Mouse (Mus musculus) stomach, embryonic 15.5 days (tissue): Measurements from ENCODE around the gene Svep1. TPM values are rescaled to one million over a fixed set of nuclear protein-coding genes. Genes with fewer than 3 reads are reported as not detected.

Experiments
- ATAC-seq: fragments of 200-750 bp; cut with Nextera tagmentation; 2 replicates; pipeline ENCODE4 v1.8.0; 2017; ENCODE audit warnings: low read depth, moderate number of reproducible peaks, moderate TSS enrichment; ENCODE audit not compliant: insufficient read depth, low FRiP score
- H3K27ac ChIP-seq: fragments of 300-500 bp; sonication (generic); 2 replicates; pipeline ENCODE4 v1.5.1; 2015; ENCODE audit warnings: mild to moderate bottlenecking, inconsistent platforms
- H3K27me3 ChIP-seq: fragments of 300-500 bp; sonication (generic); replicated peaks from 2 replicates; pipeline ENCODE4 v1.6.1; 2015; ENCODE audit warnings: inconsistent platforms
- H3K36me3 ChIP-seq: fragments of 300-500 bp; sonication (generic); 2 replicates; pipeline ENCODE4 v1.6.1; 2015; ENCODE audit warnings: inconsistent platforms
- H3K4me1 ChIP-seq: fragments of 300-500 bp; sonication (generic); 2 replicates; pipeline ENCODE4 v1.6.1; 2015; ENCODE audit warnings: inconsistent platforms
- H3K4me2 ChIP-seq: fragments of 300-500 bp; sonication (generic); 2 replicates; pipeline ENCODE4 v1.6.1; 2015; ENCODE audit warnings: mild to moderate bottlenecking, inconsistent platforms
- H3K4me3 ChIP-seq: fragments of 300-500 bp; sonication (generic); replicated peaks from 2 replicates; pipeline ENCODE4 v1.5.1; 2015; ENCODE audit warnings: inconsistent platforms
- H3K9ac ChIP-seq: fragments of 300-500 bp; sonication (generic); 2 replicates; pipeline ENCODE4 v1.6.1; 2015; ENCODE audit warnings: inconsistent platforms
- H3K9me3 ChIP-seq: fragments of 300-500 bp; sonication (generic); 2 replicates; pipeline ENCODE4 v1.6.1; 2016; ENCODE audit warnings: inconsistent platforms
- WGBS: fragments of 180-500 bp; shearing (Covaris S2); methylation state at CpG from one replicate; pipeline ENCODE4 v1.1.7; 2015; 5-methylcytosine and 5-hydroxymethylcytosine counted together
- polyA plus RNA-seq: library from polyadenylated mRNA; unstranded; fragments of >200 nt; fragmentation: Nextera tagmentation; extraction: Ambion mirVana; gene quantifications from 2 replicates; pipeline ENCODE4 v1.2.1, GENCODE M21; 2015

Svep1 gene
- polyA plus RNA-seq, 1 experiment from 2014 or later = 6.3 TPM

GRCm38 (mm10) chr4:58077950-58078349, 128.7 kb downstream of the Svep1 start:
- no peaks in the 10 kb centered on the region for H3K9me3 ChIP-seq
- no peaks in the 10 kb centered on the region for H3K4me1 ChIP-seq
- no peak overlapping the region for H3K9ac ChIP-seq
- ATAC-seq = no peak
- 54% methylated on average over 6 of the region's 6 CpGs for WGBS
- no peak overlapping the region for H3K27ac ChIP-seq
- H3K4me3 ChIP-seq = no peak overlapping the region
- H3K4me2 ChIP-seq = no peak overlapping the region
- no peaks in the 10 kb centered on the region for H3K27me3 ChIP-seq
- H3K36me3 ChIP-seq = no peaks in the 10 kb centered on the region

GRCm38 (mm10) chr4:58077536-58077935, 129.1 kb downstream of the Svep1 start:
- 87% methylated on average over 4 of the region's 4 CpGs for WGBS
- ATAC-seq = no peak
- Histone ChIP-seq H3K4me2 (no peak overlapping the region), H3K27me3 (no peaks in the 10 kb centered on the region), H3K36me3 (no peaks in the 10 kb centered on the region), H3K4me3 (no peak overlapping the region), H3K9ac (no peak overlapping the region), H3K9me3 (no peaks in the 10 kb centered on the region), H3K4me1 (no peaks in the 10 kb centered on the region), H3K27ac (no peak overlapping the region)

GRCm38 (mm10) chr4:58072888-58073287, 133.8 kb downstream of the Svep1 start:
- no peak overlapping the region for H3K4me2 ChIP-seq
- H3K27me3 ChIP-seq = no peaks in the 10 kb centered on the region
- H3K27ac ChIP-seq = no peak overlapping the region
- no peaks in the 10 kb centered on the region for H3K9me3 ChIP-seq
- WGBS = 86% methylated on average over 12 of the region's 12 CpGs
- no peak for ATAC-seq
- H3K9ac ChIP-seq = no peak overlapping the region
- no peak overlapping the region for H3K4me3 ChIP-seq
- no peaks in the 10 kb centered on the region for H3K4me1 ChIP-seq
- peaks cover 9% of the 10 kb centered on the region; the same call in 1 of the 2 replicates for H3K36me3 ChIP-seq

GRCm38 (mm10) chr4:58068886-58069285, 137.8 kb downstream of the Svep1 start:
- no peak for ATAC-seq
- no peaks in the 10 kb centered on the region for H3K27me3 ChIP-seq
- no peak overlapping the region for H3K4me3 ChIP-seq
- H3K9me3 ChIP-seq = no peaks in the 10 kb centered on the region
- 90% methylated on average over 5 of the region's 5 CpGs for WGBS
- no peak overlapping the region for H3K4me2 ChIP-seq
- no peaks in the 10 kb centered on the region for H3K4me1 ChIP-seq
- H3K27ac ChIP-seq = no peak overlapping the region
- no peak overlapping the region for H3K9ac ChIP-seq
- H3K36me3 ChIP-seq = peaks cover 9% of the 10 kb centered on the region; the same call in 1 of the 2 replicates

GRCm38 (mm10) chr4:58064721-58065120, 141.9 kb downstream of the Svep1 start:
- no peak overlapping the region for H3K4me3 ChIP-seq
- WGBS = 70% methylated on average over 2 of the region's 2 CpGs
- ATAC-seq = no peak
- no peaks in the 10 kb centered on the region for H3K9me3 ChIP-seq
- H3K36me3 ChIP-seq = no peaks in the 10 kb centered on the region
- no peak overlapping the region for H3K27ac ChIP-seq
- H3K27me3 ChIP-seq = no peaks in the 10 kb centered on the region
- no peak overlapping the region for H3K4me2 ChIP-seq
- no peaks in the 10 kb centered on the region for H3K4me1 ChIP-seq
- H3K9ac ChIP-seq = no peak overlapping the region

- H3K9ac ChIP-seq = no peak overlapping the region
- WGBS = 100% methylated on average over 1 of the region's 1 CpGs
- no peak for ATAC-seq
Observed at GRCm38 (mm10) chr4:58062933-58063332, 143.7 kb downstream of the Svep1 start.

GRCm38 (mm10) chr4:58055653-58056052, 151.0 kb downstream of the Svep1 start:
- Histone ChIP-seq H3K9ac (no peak overlapping the region), H3K27me3 (no peaks in the 10 kb centered on the region), H3K4me2 (no peak overlapping the region), H3K4me1 (no peaks in the 10 kb centered on the region), H3K36me3 (no peaks in the 10 kb centered on the region), H3K4me3 (no peak overlapping the region), H3K9me3 (no peaks in the 10 kb centered on the region), H3K27ac (no peak overlapping the region)
- no peak for ATAC-seq

More at GRCm38 (mm10) chr4:58062933-58063332, 143.7 kb downstream of the Svep1 start:
- H3K27ac ChIP-seq = no peak overlapping the region
- no peaks in the 10 kb centered on the region for H3K4me1 ChIP-seq
- no peaks in the 10 kb centered on the region for H3K9me3 ChIP-seq
- no peaks in the 10 kb centered on the region for H3K27me3 ChIP-seq
- no peak overlapping the region for H3K4me3 ChIP-seq
- H3K36me3 ChIP-seq = no peaks in the 10 kb centered on the region
- H3K4me2 ChIP-seq = no peak overlapping the region

GRCm38 (mm10) chr4:58054441-58054840, 152.2 kb downstream of the Svep1 start:
- H3K4me1 ChIP-seq = no peaks in the 10 kb centered on the region
- no peak overlapping the region for H3K4me3 ChIP-seq
- no peak overlapping the region for H3K4me2 ChIP-seq
- no peak overlapping the region for H3K9ac ChIP-seq
- H3K36me3 ChIP-seq = no peaks in the 10 kb centered on the region
- H3K27me3 ChIP-seq = no peaks in the 10 kb centered on the region
- H3K27ac ChIP-seq = no peak overlapping the region
- WGBS = 71% methylated on average over 5 of the region's 5 CpGs
- H3K9me3 ChIP-seq = no peaks in the 10 kb centered on the region
- no peak for ATAC-seq

- no peaks in the 10 kb centered on the region for H3K27me3 ChIP-seq
- 63% methylated on average over 8 of the region's 8 CpGs for WGBS
- H3K27ac ChIP-seq = no peak overlapping the region
- no peaks in the 10 kb centered on the region for H3K4me1 ChIP-seq
- H3K4me2 ChIP-seq = no peak overlapping the region
- H3K4me3 ChIP-seq = no peak overlapping the region
- ATAC-seq = no peak
- no peaks in the 10 kb centered on the region for H3K9me3 ChIP-seq
- H3K9ac ChIP-seq = no peak overlapping the region
- H3K36me3 ChIP-seq = no peaks in the 10 kb centered on the region; the same call in 1 of the 2 replicates
Observed at GRCm38 (mm10) chr4:58050746-58051145, 155.9 kb downstream of the Svep1 start.

GRCm38 (mm10) chr4:58050276-58050675, 156.4 kb downstream of the Svep1 start:
- no peak overlapping the region for H3K9ac ChIP-seq
- H3K27ac ChIP-seq = no peak overlapping the region
- no peak overlapping the region for H3K4me2 ChIP-seq
- H3K4me1 ChIP-seq = no peaks in the 10 kb centered on the region
- H3K27me3 ChIP-seq = no peaks in the 10 kb centered on the region
- no peak for ATAC-seq
- WGBS = 75% methylated on average over 8 of the region's 8 CpGs
- no peak overlapping the region for H3K4me3 ChIP-seq
- H3K36me3 ChIP-seq = no peaks in the 10 kb centered on the region; the same call in 1 of the 2 replicates
- no peaks in the 10 kb centered on the region for H3K9me3 ChIP-seq

GRCm38 (mm10) chr4:58044833-58045232, 161.8 kb downstream of the Svep1 start:
- no peaks in the 10 kb centered on the region for H3K9me3 ChIP-seq
- no peak for ATAC-seq
- WGBS = 81% methylated on average over 6 of the region's 6 CpGs

GRCm38 (mm10) chr4:58044356-58044755, 162.3 kb downstream of the Svep1 start:
- H3K4me3 ChIP-seq = no peak overlapping the region
- no peak overlapping the region for H3K9ac ChIP-seq
- WGBS = 94% methylated on average over 3 of the region's 3 CpGs
- H3K4me2 ChIP-seq = no peak overlapping the region
- H3K9me3 ChIP-seq = no peaks in the 10 kb centered on the region
- no peaks in the 10 kb centered on the region for H3K27me3 ChIP-seq
- H3K36me3 ChIP-seq = no peaks in the 10 kb centered on the region; the same call in 1 of the 2 replicates
- H3K4me1 ChIP-seq = no peaks in the 10 kb centered on the region
- no peak for ATAC-seq
- H3K27ac ChIP-seq = no peak overlapping the region

More at GRCm38 (mm10) chr4:58044833-58045232, 161.8 kb downstream of the Svep1 start:
- no peaks in the 10 kb centered on the region; the same call in 1 of the 2 replicates for H3K36me3 ChIP-seq
- H3K27ac ChIP-seq = no peak overlapping the region
- H3K4me2 ChIP-seq = no peak overlapping the region
- no peak overlapping the region for H3K4me3 ChIP-seq
- H3K4me1 ChIP-seq = no peaks in the 10 kb centered on the region
- H3K9ac ChIP-seq = no peak overlapping the region
- no peaks in the 10 kb centered on the region for H3K27me3 ChIP-seq

- Histone ChIP-seq H3K4me1 (no peaks in the 10 kb centered on the region), H3K27ac (no peak overlapping the region), H3K9ac (no peak overlapping the region), H3K4me3 (no peak overlapping the region), H3K36me3 (no peaks in the 10 kb centered on the region), H3K9me3 (no peaks in the 10 kb centered on the region), H3K4me2 (no peak overlapping the region), H3K27me3 (no peaks in the 10 kb centered on the region)
- 75% methylated on average over 2 of the region's 2 CpGs for WGBS
- ATAC-seq = no peak
Observed at GRCm38 (mm10) chr4:58040093-58040492, 166.6 kb downstream of the Svep1 start.
